Mouse (Mus musculus): ENCODE data around the gene Fam122b.

Gene Fam122b

GRCm38 (mm10) chrX:53197681-53198080 is 71.9 kb downstream of the Fam122b start:
- CTCF ChIA-PET: no interaction called here

DNA sequence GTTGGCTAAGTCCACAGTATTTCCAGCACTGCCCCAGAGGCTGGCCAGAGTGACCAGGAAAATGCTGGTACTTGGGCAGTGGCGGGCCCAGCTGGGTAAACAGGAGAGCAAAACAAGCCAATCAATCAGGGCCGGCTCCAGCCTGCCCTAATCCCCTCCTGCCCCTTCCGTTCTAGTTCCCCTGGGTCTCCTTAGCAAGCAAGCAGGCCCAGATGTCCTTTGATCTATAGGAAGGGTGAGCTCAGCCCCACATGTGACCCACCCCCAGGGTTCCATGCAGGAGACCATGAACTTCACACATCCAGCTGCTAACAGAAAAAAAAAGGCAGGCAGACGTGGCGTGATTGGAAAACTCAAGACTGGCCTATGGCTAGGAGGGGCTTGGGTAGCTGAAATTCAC is 73.2 kb downstream of the Fam122b start:
- CTCF ChIA-PET: no interaction called here
